Mouse (Mus musculus) lung, postnatal 0 days (tissue): ENCODE results near the gene Fmnl3. TPM values are rescaled to one million over a fixed set of nuclear protein-coding genes. Genes with fewer than 3 reads are reported as not detected.

Source experiments
- ATAC-seq: fragments of 200-750 bp; cut with Nextera tagmentation; 2 replicates; pipeline ENCODE4 v1.8.0; 2017; ENCODE audit warnings: moderate library complexity
- DNase-seq: peaks from one replicate; pipeline ENCODE4 v3.0.0-alpha.2; 2016; ENCODE audit warnings: low spot score
- H3K27ac ChIP-seq: fragments of 300-500 bp; sonication (generic); 2 replicates; pipeline ENCODE4 v1.5.1; 2014; ENCODE audit warnings: antibody characterized with exemption, mild to moderate bottlenecking, low read length, mixed read lengths
- H3K27me3 ChIP-seq: fragments of 300-500 bp; sonication (generic); replicated peaks from 2 replicates; pipeline ENCODE4 v1.6.1; 2014; ENCODE audit warnings: low read length, mixed read lengths; ENCODE audit not compliant: insufficient read depth
- H3K36me3 ChIP-seq: fragments of 300-500 bp; sonication (generic); 2 replicates; pipeline ENCODE4 v1.6.1; 2014; ENCODE audit warnings: low read length, mixed read lengths; ENCODE audit not compliant: insufficient read depth
- H3K4me1 ChIP-seq: fragments of 300-500 bp; sonication (generic); 2 replicates; pipeline ENCODE4 v1.6.1; 2014; ENCODE audit warnings: antibody characterized with exemption, low read depth, low read length, mixed read lengths; ENCODE audit not compliant: insufficient read depth
- H3K4me2 ChIP-seq: fragments of 300-500 bp; sonication (generic); replicated peaks from 2 replicates; pipeline ENCODE4 v1.6.1; 2014; ENCODE audit warnings: low read depth, mild to moderate bottlenecking, low read length, moderate library complexity, mixed read lengths
- H3K4me3 ChIP-seq: fragments of 300-500 bp; sonication (generic); 2 replicates; pipeline ENCODE4 v1.5.1; 2014; ENCODE audit warnings: low read depth, low read length
- H3K9ac ChIP-seq: fragments of 300-500 bp; sonication (generic); replicated peaks from 2 replicates; pipeline ENCODE4 v1.6.1; 2014; ENCODE audit warnings: low read depth, mild to moderate bottlenecking
- H3K9me3 ChIP-seq: fragments of 300-500 bp; sonication (generic); 2 replicates; pipeline ENCODE4 v1.6.1; 2016; ENCODE audit warnings: low read length, mixed read lengths
- CTCF ChIP-seq: IDR thresholded peaks from 2 replicates; pipeline ENCODE4 v1.5.1; 2016; ENCODE audit warnings: antibody characterized with exemption, mild to moderate bottlenecking
- EP300 ChIP-seq: IDR thresholded peaks from 2 replicates; pipeline ENCODE4 v1.6.1; 2016; ENCODE audit warnings: antibody characterized with exemption, mild to moderate bottlenecking, control low read depth
- WGBS: fragments of 180-500 bp; shearing (Covaris S2); extraction: QIAGEN DNeasy Blood & Tissue Kit; methylation state at CpG from one replicate; pipeline ENCODE4 v1.1.7; 2014; 5-methylcytosine and 5-hydroxymethylcytosine counted together
- polyA plus RNA-seq: library from polyadenylated mRNA; unstranded; fragments of >200 nt; fragmentation: Nextera tagmentation; extraction: Ambion mirVana; gene quantifications from 2 replicates; pipeline ENCODE4 v1.2.1, GENCODE M21; 2015

The Fmnl3 gene
- polyA plus RNA-seq, 1 experiment from 2014 or later = 25.8 TPM

GRCm38 (mm10) chr15:99319411-99319871, 50.8 kb downstream of the Fmnl3 start:
- H3K9me3 ChIP-seq = no peaks in the 10 kb centered on the region
- peak overlapping the region; percentile 80 for H3K27ac ChIP-seq
- 0 out of 2 replicates have a peak, but pooled peaks cover 3% of the 10 kb centered on the region for H3K4me1 ChIP-seq
- H3K9ac ChIP-seq = no peak overlapping the region
- peak; percentile 76 for ATAC-seq
- TF ChIP-seq CTCF = no peak
- no peak for TF ChIP-seq EP300
- H3K4me3 ChIP-seq = no peak overlapping the region
- no peak overlapping the region for H3K4me2 ChIP-seq
- peaks cover 33% of the 10 kb centered on the region; the same call in 1 of the 2 replicates for H3K36me3 ChIP-seq
- no peaks in the 10 kb centered on the region for H3K27me3 ChIP-seq
- peak; percentile 66 for DNase-seq
- 44% methylated on average over 3 of the region's 3 CpGs for WGBS

GRCm38 (mm10) chr15:99318861-99319410, 51.3 kb downstream of the Fmnl3 start:
- TF ChIP-seq CTCF = no peak
- no peak for TF ChIP-seq EP300
- Histone ChIP-seq H3K4me1 (0 out of 2 replicates have a peak, but pooled peaks cover 3% of the 10 kb centered on the region), H3K4me2 (no peak overlapping the region), H3K27ac (peak overlapping the region; percentile 80), H3K9me3 (no peaks in the 10 kb centered on the region), H3K9ac (no peak overlapping the region), H3K4me3 (no peak overlapping the region), H3K27me3 (no peaks in the 10 kb centered on the region), H3K36me3 (peaks cover 32% of the 10 kb centered on the region; the same call in 1 of the 2 replicates)
- WGBS = 75% methylated on average over 14 of the region's 14 CpGs
- peak; percentile 25 for ATAC-seq
- no peak for DNase-seq

GRCm38 (mm10) chr15:99318071-99318470, 52.2 kb downstream of the Fmnl3 start:
- H3K27ac ChIP-seq = peak overlapping the region; percentile 80
- H3K36me3 ChIP-seq = peaks cover 28% of the 10 kb centered on the region; the same call in 1 of the 2 replicates
- no peak overlapping the region for H3K9ac ChIP-seq
- 0 out of 2 replicates have a peak, but pooled peaks cover 3% of the 10 kb centered on the region for H3K4me1 ChIP-seq
- TF ChIP-seq CTCF = no peak
- TF ChIP-seq EP300 = no peak
- no peak for ATAC-seq
- H3K4me3 ChIP-seq = no peak overlapping the region
- H3K4me2 ChIP-seq = no peak overlapping the region
- H3K27me3 ChIP-seq = no peaks in the 10 kb centered on the region
- 77% methylated on average over 6 of the region's 6 CpGs for WGBS
- no peaks in the 10 kb centered on the region for H3K9me3 ChIP-seq
- no peak for DNase-seq

GRCm38 (mm10) chr15:99317267-99317651, 53.0 kb downstream of the Fmnl3 start:
- ATAC-seq = peak; percentile 79
- no peak overlapping the region for H3K4me3 ChIP-seq
- no peak overlapping the region for H3K4me2 ChIP-seq
- peak; percentile 76 for DNase-seq
- peaks cover 28% of the 10 kb centered on the region; the same call in 1 of the 2 replicates for H3K36me3 ChIP-seq
- peak overlapping the region; percentile 80 for H3K27ac ChIP-seq
- no peak overlapping the region for H3K9ac ChIP-seq
- 0 out of 2 replicates have a peak, but pooled peaks cover 3% of the 10 kb centered on the region for H3K4me1 ChIP-seq
- no peaks in the 10 kb centered on the region for H3K27me3 ChIP-seq
- WGBS = 44% methylated on average over 2 of the region's 2 CpGs
- no peaks in the 10 kb centered on the region for H3K9me3 ChIP-seq
- peak; percentile 72 for TF ChIP-seq CTCF
- peak; percentile 80 for TF ChIP-seq EP300

- H3K36me3 ChIP-seq = peaks cover 28% of the 10 kb centered on the region; the same call in 1 of the 2 replicates
- 69% methylated on average over 16 of the region's 16 CpGs for WGBS
Observed at GRCm38 (mm10) chr15:99316314-99317266, 53.7 kb downstream of the Fmnl3 start.

GRCm38 (mm10) chr15:99314891-99315290, 55.4 kb downstream of the Fmnl3 start:
- WGBS = 77% methylated on average over 16 of the region's 16 CpGs
- no peak overlapping the region for H3K27ac ChIP-seq
- no peaks in the 10 kb centered on the region for H3K27me3 ChIP-seq
- no peak overlapping the region for H3K9ac ChIP-seq
- H3K36me3 ChIP-seq = peaks cover 22% of the 10 kb centered on the region; the same call in 1 of the 2 replicates
- ATAC-seq (no peak), DNase-seq (no peak)
- no peak overlapping the region for H3K4me3 ChIP-seq
- no peak for TF ChIP-seq EP300
- TF ChIP-seq CTCF = no peak
- H3K4me2 ChIP-seq = no peak overlapping the region
- no peaks in the 10 kb centered on the region for H3K9me3 ChIP-seq
- 0 out of 2 replicates have a peak, but pooled peaks cover 3% of the 10 kb centered on the region for H3K4me1 ChIP-seq

More at GRCm38 (mm10) chr15:99316314-99317266, 53.7 kb downstream of the Fmnl3 start:
- ATAC-seq = peak; percentile 62
- no peak overlapping the region for H3K4me2 ChIP-seq
- 0 out of 2 replicates have a peak overlapping the region, but pooled peaks have one; percentile 16 for H3K9ac ChIP-seq
- peak; percentile 88 for DNase-seq
- no peak overlapping the region for H3K4me3 ChIP-seq
- H3K4me1 ChIP-seq = 0 out of 2 replicates have a peak, but pooled peaks cover 3% of the 10 kb centered on the region
- no peaks in the 10 kb centered on the region for H3K9me3 ChIP-seq
- H3K27me3 ChIP-seq = no peaks in the 10 kb centered on the region
- peak overlapping the region; percentile 80 for H3K27ac ChIP-seq
- no peak for TF ChIP-seq EP300
- TF ChIP-seq CTCF = peak; percentile 85
